Mouse (Mus musculus) telencephalon, adult 2 months (tissue): ENCODE measurements at regions not wholly inside any gene's neighbourhood (a gene's known extent, or its start where the extent isn't known, plus 50 kb on each side); places are given as distances from the start of the nearest gene placed in this dataset.

Source experiments
- DNase-seq: peaks from one replicate; pipeline ENCODE4 v3.0.0-alpha.2; 2011; ENCODE audit warnings: low read depth, low spot score

DNA sequence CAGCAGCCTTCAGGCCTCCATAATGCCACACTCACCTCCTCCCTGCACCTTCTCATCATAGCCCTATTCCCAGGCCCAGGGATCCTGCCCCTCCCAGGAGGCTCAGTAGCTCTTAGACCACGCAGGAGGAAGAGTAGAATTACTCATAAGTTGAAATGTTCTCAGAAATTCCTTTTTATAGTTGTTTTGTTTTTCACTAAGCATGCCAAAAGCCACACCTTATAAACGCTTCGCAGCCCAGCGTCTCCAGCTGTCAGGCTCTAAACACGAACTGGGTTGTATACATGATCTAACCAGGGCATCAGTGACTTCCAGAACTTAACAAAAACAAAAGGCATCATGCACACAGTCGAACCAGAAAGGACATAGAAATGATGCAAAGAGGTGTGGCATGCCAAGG is 101.9 kb downstream of the Irs2 start:
- no peak for DNase-seq

DNA sequence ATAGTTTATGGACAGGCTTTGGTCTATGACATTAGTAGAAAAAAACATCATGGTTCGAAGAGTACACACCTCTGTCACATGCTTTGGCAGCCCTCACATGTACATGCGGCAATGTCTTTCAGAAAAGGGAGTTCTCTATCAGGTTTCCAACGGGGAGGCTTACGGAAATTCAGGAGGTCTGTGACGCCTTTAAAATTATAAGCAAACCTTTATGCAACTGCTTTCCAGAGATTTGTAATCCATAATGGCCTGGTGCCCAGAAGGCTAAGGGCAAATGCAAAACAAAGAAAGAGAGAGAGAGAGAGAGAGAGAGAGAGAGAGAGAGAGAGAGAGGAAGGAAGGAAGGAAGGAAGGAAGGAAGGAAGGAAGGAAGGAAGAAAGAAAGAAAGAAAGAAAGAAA is 102.5 kb downstream of the Irs2 start:
- DNase-seq = no peak

- DNase-seq = no peak
Measured at GRCm38 (mm10) chr8:10903957-10904356, 104.3 kb downstream of the Irs2 start.

- DNase-seq = no peak
Measured at GRCm38 (mm10) chr8:10901954-10902353, 106.3 kb downstream of the Irs2 start.

- DNase-seq = no peak
Measured at GRCm38 (mm10) chr8:10901014-10901413, 107.2 kb downstream of the Irs2 start.

GRCm38 (mm10) chr8:10899581-10900155 is 108.6 kb downstream of the Irs2 start:
- DNase-seq = no peak

- no peak for DNase-seq
Measured at GRCm38 (mm10) chr8:10898562-10899527, 109.4 kb downstream of the Irs2 start.

- no peak for DNase-seq
Measured at GRCm38 (mm10) chr8:10897573-10897972, 110.7 kb downstream of the Irs2 start.

- no peak for DNase-seq
Measured at GRCm38 (mm10) chr8:10895178-10895577, 113.1 kb downstream of the Irs2 start.

DNA sequence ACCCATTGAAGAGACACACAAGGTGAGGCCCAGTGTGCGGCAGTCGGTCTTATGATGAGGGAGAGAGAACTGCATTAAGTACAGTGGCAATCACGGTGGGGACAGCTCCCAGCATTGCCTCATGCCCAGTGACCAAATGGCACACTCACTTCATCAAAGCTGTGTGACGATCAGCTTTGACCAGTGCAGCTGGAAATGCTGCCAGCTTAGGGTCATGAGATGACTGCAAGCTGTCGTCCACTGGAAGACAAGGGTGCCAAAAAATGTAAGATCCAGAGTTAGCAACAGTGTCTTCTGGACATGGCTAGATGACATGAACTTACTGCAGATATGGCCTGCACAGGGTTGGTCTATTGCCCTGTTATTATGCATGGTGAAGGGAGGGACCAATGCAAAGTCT is 114.0 kb downstream of the Irs2 start:
- DNase-seq = no peak

- no peak for DNase-seq
Measured at GRCm38 (mm10) chr8:10893709-10894108, 114.5 kb downstream of the Irs2 start.

DNA sequence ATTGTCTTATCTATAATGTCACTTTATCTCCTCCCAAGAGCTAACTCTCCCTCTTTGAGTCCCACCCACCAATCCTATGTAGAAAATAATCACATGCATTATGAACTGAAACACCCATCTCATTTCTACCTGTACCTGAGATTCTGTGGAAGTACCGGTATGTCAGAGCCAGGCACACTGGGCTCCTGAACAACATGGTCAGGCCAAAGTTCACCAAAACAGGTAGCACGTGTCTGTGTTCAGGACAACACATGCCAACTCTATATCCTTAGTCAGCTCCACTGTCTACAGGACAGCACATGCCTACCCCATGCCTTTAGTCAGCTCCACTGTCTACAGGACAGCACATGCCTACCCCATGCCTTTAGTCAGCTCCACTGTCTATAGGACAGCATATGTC is 116.4 kb downstream of the Irs2 start:
- no peak for DNase-seq

DNA sequence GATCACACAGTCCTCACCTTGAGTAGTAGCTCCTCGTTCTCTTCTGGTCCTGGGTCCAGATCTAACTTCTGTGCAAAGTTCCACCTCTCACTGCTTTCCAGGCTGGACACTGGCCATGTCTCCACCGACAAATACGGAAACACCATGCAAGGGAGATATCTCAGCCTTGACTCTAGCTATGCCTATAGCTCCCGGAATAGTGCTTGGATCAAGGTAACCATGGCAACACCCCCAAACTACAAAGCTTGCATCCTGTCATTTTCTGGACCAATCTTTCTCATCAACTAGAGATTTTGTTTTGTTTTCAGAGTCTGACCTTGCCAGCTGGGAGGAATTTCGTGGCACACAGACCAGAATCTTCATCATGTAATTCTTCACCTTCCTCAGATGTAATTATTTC is 116.8 kb downstream of the Irs2 start:
- DNase-seq = no peak

DNA sequence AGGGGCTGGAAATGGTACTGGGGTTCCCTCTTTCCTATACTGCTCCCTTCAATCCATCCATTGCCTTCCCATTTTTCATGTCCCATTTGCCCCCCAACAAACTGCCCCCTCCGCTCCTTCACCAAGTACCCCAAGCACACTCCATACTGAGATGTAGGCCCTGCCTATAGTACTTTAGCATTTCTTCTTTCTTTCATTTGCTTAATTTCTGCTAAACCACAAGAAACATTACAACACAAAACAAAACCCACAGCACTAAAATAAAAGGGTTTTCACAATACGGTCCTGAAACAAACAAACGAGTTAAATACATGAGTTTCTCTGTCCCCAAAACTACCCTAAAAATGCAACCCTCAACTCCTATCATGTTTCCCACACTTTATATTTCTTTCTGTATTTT is 122.8 kb downstream of the Irs2 start:
- DNase-seq = no peak

- DNase-seq = no peak
Measured at GRCm38 (mm10) chr8:10883418-10883817, 124.8 kb downstream of the Irs2 start.

DNA sequence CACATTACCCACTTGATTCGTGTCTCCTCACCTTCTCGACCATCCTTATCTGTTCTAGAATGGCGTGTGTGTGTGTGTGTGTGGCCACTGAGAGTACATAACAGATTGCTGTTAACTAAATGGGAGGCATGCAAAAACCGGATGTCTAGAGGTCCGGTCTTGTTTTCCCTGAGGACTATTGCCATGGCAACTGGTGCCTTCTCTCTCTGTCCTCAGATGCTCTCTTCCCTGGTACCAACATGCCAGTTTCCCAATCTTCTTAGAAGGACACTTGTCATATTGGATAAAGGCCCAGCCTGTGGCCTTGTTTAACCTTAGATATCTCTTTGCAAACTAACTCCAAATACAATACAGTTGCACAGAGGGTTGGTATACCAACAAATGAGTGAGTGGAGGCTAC is 125.9 kb downstream of the Irs2 start:
- DNase-seq = no peak

GRCm38 (mm10) chr8:10879883-10880282 is 128.4 kb downstream of the Irs2 start:
- no peak for DNase-seq

DNA sequence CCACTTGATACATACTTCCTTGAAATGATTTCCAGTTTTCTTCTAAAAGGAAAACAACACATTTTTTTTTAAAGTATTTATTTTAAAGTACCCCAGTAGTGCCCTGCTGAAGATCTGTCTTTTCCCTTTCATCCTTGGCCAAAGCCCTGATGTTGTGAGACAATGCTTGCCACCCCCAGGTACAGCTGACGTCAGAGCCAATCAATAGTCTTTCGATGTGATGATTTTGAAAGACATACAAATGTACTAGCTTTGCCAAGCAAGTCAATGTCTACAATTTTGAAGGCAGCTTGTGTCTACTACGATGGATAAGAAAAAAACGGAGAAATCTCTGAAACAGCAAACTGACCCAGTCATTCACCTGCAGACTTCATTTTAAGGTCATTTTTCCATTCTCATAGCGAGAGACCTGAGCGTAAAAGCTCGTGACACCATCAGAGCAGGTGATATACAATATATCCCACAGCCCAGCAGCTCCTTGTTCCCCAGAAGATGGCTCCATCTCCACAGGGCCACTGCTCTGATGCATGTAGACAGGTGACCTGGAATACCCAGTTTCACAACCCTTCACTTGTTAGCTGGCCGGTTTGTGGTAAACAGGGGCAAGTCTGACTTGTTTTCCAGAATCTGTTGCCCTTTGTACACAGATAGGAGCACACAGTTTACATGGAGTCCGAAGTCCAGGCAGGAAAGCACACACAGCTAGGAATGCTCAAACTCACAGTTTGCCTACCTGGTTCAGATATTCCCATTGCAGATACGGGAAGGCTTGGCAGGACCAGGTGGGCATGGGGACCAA is 129.0 kb downstream of the Irs2 start:
- DNase-seq = no peak

- DNase-seq = no peak
Measured at GRCm38 (mm10) chr8:10878371-10878770, 129.9 kb downstream of the Irs2 start.

- no peak for DNase-seq
Measured at GRCm38 (mm10) chr8:10875170-10875569, 133.1 kb downstream of the Irs2 start.

DNA sequence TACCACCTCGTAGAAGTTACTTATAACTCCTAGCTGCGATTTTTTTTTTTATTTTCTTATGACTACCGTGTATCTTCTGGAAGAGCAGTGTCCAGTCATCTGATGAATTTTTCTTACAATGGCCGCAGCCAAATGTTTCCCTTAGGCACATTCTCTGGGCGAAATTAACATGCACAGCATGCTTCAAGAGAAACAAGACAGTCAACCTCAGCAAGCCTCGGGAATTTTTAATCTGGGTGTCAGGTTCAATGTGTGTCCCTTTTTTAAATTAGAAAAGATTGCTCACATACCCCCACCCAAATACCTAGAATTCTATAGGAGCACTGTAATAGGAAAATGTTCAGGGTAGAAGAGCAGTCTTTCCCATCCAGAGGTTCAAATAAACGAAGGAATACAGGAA is 136.8 kb downstream of the Irs2 start:
- DNase-seq = no peak

- peak; percentile 46 for DNase-seq
Measured at GRCm38 (mm10) chr8:10870423-10871055, 137.7 kb downstream of the Irs2 start.
